Mouse (Mus musculus): ENCODE results near the gene Mgmt. TPM values are rescaled to one million over a fixed set of nuclear protein-coding genes. Genes with fewer than 3 reads are reported as not detected.

The Mgmt gene
- 5.1 and 12.6 TPM in 2 replicates for polyA plus RNA-seq (2011; ENCODE audit: insufficient read depth, insufficient read length, low replicate concordance, missing spikeins)

GRCm38 (mm10) chr7:136894106-136894986 lies at the start of gene Mgmt:
TSS of gene Mgmt (plus strand) at chr7:136894614.
- H3K4me3 ChIP-seq (replicated peaks; ENCODE audit: control insufficient read depth, low read depth, low read length), result peak within 1 kb of the TSS; percentile 33
- WGBS, result 9% methylated on average over 33 of the region's 33 CpGs
- TF ChIP-seq CTCF (IDR thresholded peaks at IDR 0.05; ENCODE audit: control insufficient read depth, insufficient read depth, low read length), result no peak
- 0 out of 2 replicates have a peak, but pooled peaks have one; percentile 39 for TF ChIP-seq POLR2A (IDR thresholded peaks at IDR 0.05; ENCODE audit: borderline replicate concordance, control insufficient read depth, low read depth, low read length)
- no peaks in the 10 kb centered on the region for H3K4me1 ChIP-seq (ENCODE audit: control insufficient read depth, insufficient read depth, low read length)
- H3K27ac ChIP-seq (ENCODE audit: control insufficient read depth, insufficient read depth, low read depth, low read length, poor library complexity), result no peak within 1 kb of the TSS

DNA sequence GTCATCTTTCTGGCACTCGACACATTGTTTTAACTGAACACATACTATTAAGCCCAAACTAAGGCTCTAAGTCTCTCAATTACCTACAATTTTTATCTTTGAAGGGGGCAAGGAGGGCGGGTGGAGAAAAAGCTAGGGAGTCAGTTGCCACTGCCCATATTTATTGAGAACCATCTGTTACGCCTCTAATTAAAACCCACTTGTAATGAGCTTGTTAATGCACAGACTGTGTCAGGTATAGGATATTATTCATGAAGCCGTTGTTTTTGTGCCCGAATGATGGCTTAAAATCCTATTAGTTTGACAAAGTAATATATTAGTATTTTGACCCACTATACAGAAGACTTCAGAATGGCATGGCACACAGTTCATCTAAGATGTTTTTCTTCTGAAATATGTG lies 49.6 kb upstream of the Mgmt start:
- Histone ChIP-seq H3K27ac (ENCODE audit: control insufficient read depth, insufficient read depth, low read depth, low read length, poor library complexity) (no peak overlapping the region), H3K4me3 (replicated peaks; ENCODE audit: control insufficient read depth, low read depth, low read length) (no peak overlapping the region), H3K4me1 (ENCODE audit: control insufficient read depth, insufficient read depth, low read length) (no peaks in the 10 kb centered on the region)
- TF ChIP-seq POLR2A (IDR thresholded peaks at IDR 0.05; ENCODE audit: borderline replicate concordance, control insufficient read depth, low read depth, low read length) (no peak), CTCF (IDR thresholded peaks at IDR 0.05; ENCODE audit: control insufficient read depth, insufficient read depth, low read length) (no peak)
- WGBS, result 78% methylated on average over 5 of the region's 5 CpGs

- Histone ChIP-seq H3K4me3 (replicated peaks; ENCODE audit: control insufficient read depth, low read depth, low read length) (no peak overlapping the region), H3K27ac (ENCODE audit: control insufficient read depth, insufficient read depth, low read depth, low read length, poor library complexity) (no peak overlapping the region), H3K4me1 (ENCODE audit: control insufficient read depth, insufficient read depth, low read length) (no peaks in the 10 kb centered on the region)
- 44% methylated on average over 9 of the region's 9 CpGs for WGBS
- TF ChIP-seq CTCF (IDR thresholded peaks at IDR 0.05; ENCODE audit: control insufficient read depth, insufficient read depth, low read length) (no peak), POLR2A (IDR thresholded peaks at IDR 0.05; ENCODE audit: borderline replicate concordance, control insufficient read depth, low read depth, low read length) (no peak)
These were observed 49.1 kb upstream of the Mgmt start for GRCm38 (mm10) chr7:136845321-136845720.

GRCm38 (mm10) chr7:136846086-136846620 lies 48.3 kb upstream of the Mgmt start:
- TF ChIP-seq CTCF (IDR thresholded peaks at IDR 0.05; ENCODE audit: control insufficient read depth, insufficient read depth, low read length), result no peak
- no peak for TF ChIP-seq POLR2A (IDR thresholded peaks at IDR 0.05; ENCODE audit: borderline replicate concordance, control insufficient read depth, low read depth, low read length)
- WGBS, result 79% methylated on average over 10 of the region's 10 CpGs

GRCm38 (mm10) chr7:136847601-136848000 lies 46.8 kb upstream of the Mgmt start:
- TF ChIP-seq POLR2A (IDR thresholded peaks at IDR 0.05; ENCODE audit: borderline replicate concordance, control insufficient read depth, low read depth, low read length), result no peak
- no peak for TF ChIP-seq CTCF (IDR thresholded peaks at IDR 0.05; ENCODE audit: control insufficient read depth, insufficient read depth, low read length)

More at GRCm38 (mm10) chr7:136846086-136846620, 48.3 kb upstream of the Mgmt start:
- Histone ChIP-seq H3K4me1 (ENCODE audit: control insufficient read depth, insufficient read depth, low read length) (no peaks in the 10 kb centered on the region), H3K27ac (ENCODE audit: control insufficient read depth, insufficient read depth, low read depth, low read length, poor library complexity) (no peak overlapping the region), H3K4me3 (replicated peaks; ENCODE audit: control insufficient read depth, low read depth, low read length) (no peak overlapping the region)

DNA sequence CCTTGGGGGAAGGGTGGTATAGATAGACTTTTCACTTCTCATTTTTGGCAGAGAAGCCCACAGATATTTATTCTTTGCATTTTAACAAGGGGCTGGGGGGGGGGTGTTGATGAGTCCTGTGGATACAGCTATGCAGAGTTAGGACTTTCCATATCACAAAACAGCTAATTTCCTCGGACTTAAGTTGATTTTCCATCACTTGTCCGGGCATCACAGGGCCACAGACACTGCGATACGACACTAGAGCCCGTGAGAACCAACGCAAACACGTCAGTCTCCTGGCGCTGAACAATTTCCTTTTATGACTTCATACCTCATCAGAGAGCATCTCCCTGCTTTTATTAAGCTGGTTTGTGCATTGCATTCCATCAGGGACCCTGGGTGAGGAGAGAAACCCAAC lies 45.7 kb upstream of the Mgmt start:
- 82% methylated on average over 8 of the region's 8 CpGs for WGBS
- Histone ChIP-seq H3K27ac (ENCODE audit: control insufficient read depth, insufficient read depth, low read depth, low read length, poor library complexity) (no peak overlapping the region), H3K4me1 (ENCODE audit: control insufficient read depth, insufficient read depth, low read length) (no peaks in the 10 kb centered on the region), H3K4me3 (replicated peaks; ENCODE audit: control insufficient read depth, low read depth, low read length) (no peak overlapping the region)
- TF ChIP-seq CTCF (IDR thresholded peaks at IDR 0.05; ENCODE audit: control insufficient read depth, insufficient read depth, low read length) (no peak), POLR2A (IDR thresholded peaks at IDR 0.05; ENCODE audit: borderline replicate concordance, control insufficient read depth, low read depth, low read length) (no peak)

More at GRCm38 (mm10) chr7:136847601-136848000, 46.8 kb upstream of the Mgmt start:
- H3K4me1 ChIP-seq (ENCODE audit: control insufficient read depth, insufficient read depth, low read length), result no peaks in the 10 kb centered on the region
- WGBS, result 78% methylated on average over 6 of the region's 6 CpGs
- no peak overlapping the region for H3K4me3 ChIP-seq (replicated peaks; ENCODE audit: control insufficient read depth, low read depth, low read length)
- no peak overlapping the region for H3K27ac ChIP-seq (ENCODE audit: control insufficient read depth, insufficient read depth, low read depth, low read length, poor library complexity)

DNA sequence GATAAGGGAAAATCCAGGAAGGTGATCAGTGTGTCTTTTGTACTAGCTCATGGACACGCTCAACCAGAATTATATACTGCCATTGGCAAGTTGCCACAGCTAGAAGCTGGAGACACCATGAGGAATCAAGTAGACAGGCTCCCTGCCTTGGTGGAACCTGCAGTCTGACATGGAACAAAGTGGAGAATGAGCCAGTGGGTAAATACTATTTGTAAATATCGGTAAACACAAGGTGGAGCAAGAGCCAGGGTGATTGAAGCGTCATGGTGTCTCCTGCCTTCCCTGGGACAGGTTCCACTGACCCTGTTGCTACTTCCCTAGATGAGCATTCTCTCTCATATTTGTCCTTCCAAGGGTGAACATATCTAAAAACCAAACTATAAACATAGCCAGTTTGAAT lies 44.6 kb upstream of the Mgmt start:
- TF ChIP-seq CTCF (IDR thresholded peaks at IDR 0.05; ENCODE audit: control insufficient read depth, insufficient read depth, low read length), result no peak
- TF ChIP-seq POLR2A (IDR thresholded peaks at IDR 0.05; ENCODE audit: borderline replicate concordance, control insufficient read depth, low read depth, low read length), result no peak
- no peak overlapping the region for H3K27ac ChIP-seq (ENCODE audit: control insufficient read depth, insufficient read depth, low read depth, low read length, poor library complexity)
- H3K4me3 ChIP-seq (replicated peaks; ENCODE audit: control insufficient read depth, low read depth, low read length), result no peak overlapping the region
- 76% methylated on average over 3 of the region's 3 CpGs for WGBS
- no peaks in the 10 kb centered on the region for H3K4me1 ChIP-seq (ENCODE audit: control insufficient read depth, insufficient read depth, low read length)

GRCm38 (mm10) chr7:136850339-136850738 lies 44.1 kb upstream of the Mgmt start:
- 71% methylated on average over 5 of the region's 5 CpGs for WGBS
- H3K4me1 ChIP-seq (ENCODE audit: control insufficient read depth, insufficient read depth, low read length), result no peaks in the 10 kb centered on the region
- no peak overlapping the region for H3K27ac ChIP-seq (ENCODE audit: control insufficient read depth, insufficient read depth, low read depth, low read length, poor library complexity)
- TF ChIP-seq POLR2A (IDR thresholded peaks at IDR 0.05; ENCODE audit: borderline replicate concordance, control insufficient read depth, low read depth, low read length) (no peak), CTCF (IDR thresholded peaks at IDR 0.05; ENCODE audit: control insufficient read depth, insufficient read depth, low read length) (no peak)
- H3K4me3 ChIP-seq (replicated peaks; ENCODE audit: control insufficient read depth, low read depth, low read length), result no peak overlapping the region
